Mouse (Mus musculus): ENCODE results near the gene Gnao1. TPM values are rescaled to one million over a fixed set of nuclear protein-coding genes. Genes with fewer than 3 reads are reported as not detected.

Gene Gnao1
- polyA plus RNA-seq, 1 experiment: 4.1 TPM

- Histone ChIP-seq H3K27ac (ENCODE audit: control insufficient read depth, insufficient read depth, low read depth, low read length, poor library complexity) (no peak overlapping the region), H3K4me3 (replicated peaks; ENCODE audit: control insufficient read depth, low read depth, low read length) (no peak overlapping the region), H3K4me1 (ENCODE audit: control insufficient read depth, insufficient read depth, low read length) (no peaks in the 10 kb centered on the region)
- 69% methylated on average over 7 of the region's 7 CpGs for WGBS
- TF ChIP-seq CTCF (IDR thresholded peaks at IDR 0.05; ENCODE audit: control insufficient read depth, insufficient read depth, low read length) (no peak), POLR2A (IDR thresholded peaks at IDR 0.05; ENCODE audit: borderline replicate concordance, control insufficient read depth, low read depth, low read length) (no peak)
Measured at GRCm38 (mm10) chr8:93911715-93912555, 102.2 kb downstream of the Gnao1 start.

GRCm38 (mm10) chr8:93917859-93918421 lies 108.2 kb downstream of the Gnao1 start:
- Histone ChIP-seq H3K4me1 (ENCODE audit: control insufficient read depth, insufficient read depth, low read length) (no peaks in the 10 kb centered on the region), H3K27ac (ENCODE audit: control insufficient read depth, insufficient read depth, low read depth, low read length, poor library complexity) (no peak overlapping the region), H3K4me3 (replicated peaks; ENCODE audit: control insufficient read depth, low read depth, low read length) (no peak overlapping the region)
- TF ChIP-seq CTCF (IDR thresholded peaks at IDR 0.05; ENCODE audit: control insufficient read depth, insufficient read depth, low read length): no peak
- no peak for TF ChIP-seq POLR2A (IDR thresholded peaks at IDR 0.05; ENCODE audit: borderline replicate concordance, control insufficient read depth, low read depth, low read length)
- WGBS: 65% methylated on average over 13 of the region's 13 CpGs

GRCm38 (mm10) chr8:93918580-93918979 lies 108.8 kb downstream of the Gnao1 start:
- H3K27ac ChIP-seq (ENCODE audit: control insufficient read depth, insufficient read depth, low read depth, low read length, poor library complexity): no peak overlapping the region
- WGBS: 53% methylated on average over 2 of the region's 2 CpGs
- TF ChIP-seq CTCF (IDR thresholded peaks at IDR 0.05; ENCODE audit: control insufficient read depth, insufficient read depth, low read length) (no peak), POLR2A (IDR thresholded peaks at IDR 0.05; ENCODE audit: borderline replicate concordance, control insufficient read depth, low read depth, low read length) (no peak)
- H3K4me3 ChIP-seq (replicated peaks; ENCODE audit: control insufficient read depth, low read depth, low read length): no peak overlapping the region
- H3K4me1 ChIP-seq (ENCODE audit: control insufficient read depth, insufficient read depth, low read length): no peaks in the 10 kb centered on the region

- no peak overlapping the region for H3K4me3 ChIP-seq (replicated peaks; ENCODE audit: control insufficient read depth, low read depth, low read length)
- H3K27ac ChIP-seq (ENCODE audit: control insufficient read depth, insufficient read depth, low read depth, low read length, poor library complexity): no peak overlapping the region
- 73% methylated on average over 3 of the region's 3 CpGs for WGBS
- TF ChIP-seq CTCF (IDR thresholded peaks at IDR 0.05; ENCODE audit: control insufficient read depth, insufficient read depth, low read length) (no peak), POLR2A (IDR thresholded peaks at IDR 0.05; ENCODE audit: borderline replicate concordance, control insufficient read depth, low read depth, low read length) (no peak)
- no peaks in the 10 kb centered on the region for H3K4me1 ChIP-seq (ENCODE audit: control insufficient read depth, insufficient read depth, low read length)
Measured at GRCm38 (mm10) chr8:93919422-93919821, 109.7 kb downstream of the Gnao1 start.

- H3K4me3 ChIP-seq (replicated peaks; ENCODE audit: control insufficient read depth, low read depth, low read length): no peak overlapping the region
- no peaks in the 10 kb centered on the region for H3K4me1 ChIP-seq (ENCODE audit: control insufficient read depth, insufficient read depth, low read length)
- no peak overlapping the region for H3K27ac ChIP-seq (ENCODE audit: control insufficient read depth, insufficient read depth, low read depth, low read length, poor library complexity)
- TF ChIP-seq CTCF (IDR thresholded peaks at IDR 0.05; ENCODE audit: control insufficient read depth, insufficient read depth, low read length) (no peak), POLR2A (IDR thresholded peaks at IDR 0.05; ENCODE audit: borderline replicate concordance, control insufficient read depth, low read depth, low read length) (no peak)
- 78% methylated on average over 12 of the region's 12 CpGs for WGBS
Measured at GRCm38 (mm10) chr8:93919916-93920589, 110.3 kb downstream of the Gnao1 start.

GRCm38 (mm10) chr8:93920590-93920948 lies 110.8 kb downstream of the Gnao1 start:
- WGBS: 84% methylated on average over 7 of the region's 7 CpGs
- H3K4me1 ChIP-seq (ENCODE audit: control insufficient read depth, insufficient read depth, low read length): no peaks in the 10 kb centered on the region
- TF ChIP-seq CTCF (IDR thresholded peaks at IDR 0.05; ENCODE audit: control insufficient read depth, insufficient read depth, low read length) (no peak), POLR2A (IDR thresholded peaks at IDR 0.05; ENCODE audit: borderline replicate concordance, control insufficient read depth, low read depth, low read length) (no peak)
- no peak overlapping the region for H3K4me3 ChIP-seq (replicated peaks; ENCODE audit: control insufficient read depth, low read depth, low read length)
- no peak overlapping the region for H3K27ac ChIP-seq (ENCODE audit: control insufficient read depth, insufficient read depth, low read depth, low read length, poor library complexity)

- WGBS: 65% methylated on average over 7 of the region's 7 CpGs
- no peak overlapping the region for H3K4me3 ChIP-seq (replicated peaks; ENCODE audit: control insufficient read depth, low read depth, low read length)
- H3K4me1 ChIP-seq (ENCODE audit: control insufficient read depth, insufficient read depth, low read length): no peaks in the 10 kb centered on the region
Measured at GRCm38 (mm10) chr8:93923897-93924334, 114.2 kb downstream of the Gnao1 start.

GRCm38 (mm10) chr8:93925513-93925912 lies 115.7 kb downstream of the Gnao1 start:
- no peak overlapping the region for H3K27ac ChIP-seq (ENCODE audit: control insufficient read depth, insufficient read depth, low read depth, low read length, poor library complexity)
- no peaks in the 10 kb centered on the region for H3K4me1 ChIP-seq (ENCODE audit: control insufficient read depth, insufficient read depth, low read length)
- WGBS: 53% methylated on average over 3 of the region's 3 CpGs
- TF ChIP-seq POLR2A (IDR thresholded peaks at IDR 0.05; ENCODE audit: borderline replicate concordance, control insufficient read depth, low read depth, low read length) (no peak), CTCF (IDR thresholded peaks at IDR 0.05; ENCODE audit: control insufficient read depth, insufficient read depth, low read length) (no peak)
- no peak overlapping the region for H3K4me3 ChIP-seq (replicated peaks; ENCODE audit: control insufficient read depth, low read depth, low read length)

More at GRCm38 (mm10) chr8:93923897-93924334, 114.2 kb downstream of the Gnao1 start:
- TF ChIP-seq CTCF (IDR thresholded peaks at IDR 0.05; ENCODE audit: control insufficient read depth, insufficient read depth, low read length): no peak
- no peak overlapping the region for H3K27ac ChIP-seq (ENCODE audit: control insufficient read depth, insufficient read depth, low read depth, low read length, poor library complexity)
